Mouse (Mus musculus) cerebellum, postnatal 36 days (tissue): ENCODE measurements at regions not wholly inside any gene's neighbourhood (a gene's known extent, or its start where the extent isn't known, plus 50 kb on each side); places are given as distances from the start of the nearest gene placed in this dataset.

Experiments
- DNase-seq, 2 experiments: peaks; one replicate each; pipeline ENCODE4 v3.0.0; 2021 to 2022; ENCODE audit warnings: mixed read lengths in 2 of 2

DNA sequence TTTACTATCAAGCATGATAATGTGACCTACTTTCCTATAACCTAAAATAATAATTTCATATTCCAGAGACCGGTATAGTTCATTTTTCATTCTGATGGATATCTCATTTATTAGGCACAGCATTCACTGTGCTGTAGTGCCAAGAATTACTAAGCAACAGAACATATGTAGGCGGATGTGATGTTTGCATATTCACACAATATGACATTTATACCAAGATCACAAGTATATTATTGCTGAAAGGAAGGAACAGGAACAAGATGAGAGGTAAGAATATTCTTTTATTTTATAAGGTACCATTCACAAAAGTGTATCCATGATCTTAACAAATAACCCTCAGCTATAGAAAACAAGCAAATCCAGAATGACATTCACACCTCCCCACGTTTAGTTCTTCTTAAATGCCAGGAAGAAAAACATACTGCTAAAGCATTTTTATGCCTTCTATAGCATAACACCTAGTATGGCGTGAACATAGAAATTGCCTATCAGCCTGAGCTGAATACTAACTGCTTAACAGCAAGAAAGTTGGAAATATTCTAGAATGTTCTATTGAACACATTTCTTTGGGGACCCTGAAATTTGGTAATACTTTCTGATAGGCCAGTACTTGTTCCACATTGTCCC is 1062.8 kb upstream of the Acvr2a start:
- DNase-seq, result no peak

DNA sequence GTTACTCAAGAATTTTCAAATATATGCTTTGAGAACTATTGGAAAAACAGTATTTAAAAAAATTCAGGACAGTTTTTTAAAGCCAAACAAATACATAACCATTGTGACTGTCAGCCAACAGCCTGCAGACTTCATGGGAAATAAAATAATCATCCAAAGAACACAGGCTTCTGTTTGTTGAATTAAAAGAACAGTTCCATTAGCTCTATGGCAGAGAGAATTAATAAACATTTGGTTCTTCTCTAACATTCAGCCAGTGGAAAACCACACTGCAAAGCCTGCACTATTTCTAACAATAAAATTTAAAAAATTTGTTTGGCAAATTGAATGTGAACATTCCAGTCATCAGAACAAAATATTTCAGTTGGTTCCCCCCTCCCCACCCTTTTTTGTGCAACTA is 1058.2 kb upstream of the Acvr2a start:
- DNase-seq, result no peak

DNA sequence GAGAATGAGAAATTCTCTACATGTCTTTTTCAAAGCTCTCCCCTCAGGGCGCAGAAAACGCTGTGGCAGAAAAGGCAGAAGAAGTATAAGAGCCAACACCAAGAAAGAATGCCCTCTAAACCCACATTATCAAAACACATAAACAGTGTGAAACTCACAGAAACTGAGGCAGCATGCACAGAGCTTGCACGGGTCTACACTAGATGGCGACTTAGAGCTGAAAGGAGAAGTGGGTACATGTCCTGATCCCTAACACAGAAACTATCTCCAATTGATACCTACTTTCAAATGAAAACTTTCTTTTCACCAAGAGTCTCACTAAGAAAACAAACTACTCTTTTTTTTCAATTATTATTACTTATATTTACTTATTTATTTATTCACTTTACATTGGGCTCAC is 1057.7 kb upstream of the Acvr2a start:
- DNase-seq, result no peak

DNA sequence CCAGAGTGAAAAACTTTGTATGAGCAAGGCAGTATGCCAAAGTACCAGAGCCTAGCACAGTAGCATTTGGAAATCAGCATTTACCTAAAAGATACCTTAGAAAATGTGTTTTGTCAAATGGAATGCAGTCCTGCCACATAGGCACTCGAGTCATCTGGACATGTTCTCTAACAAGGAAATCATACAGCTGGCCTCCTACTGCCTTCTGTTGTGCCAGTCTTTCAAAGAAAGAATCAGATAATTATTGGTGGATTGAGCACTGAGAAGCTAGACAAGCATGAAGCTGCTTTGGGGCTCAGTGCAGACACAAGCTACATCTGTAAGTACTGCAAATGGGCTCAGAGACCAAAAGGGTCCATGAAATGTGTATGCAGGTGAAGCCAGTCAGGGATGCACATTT is 1038.1 kb upstream of the Acvr2a start:
- DNase-seq, result no peak

DNA sequence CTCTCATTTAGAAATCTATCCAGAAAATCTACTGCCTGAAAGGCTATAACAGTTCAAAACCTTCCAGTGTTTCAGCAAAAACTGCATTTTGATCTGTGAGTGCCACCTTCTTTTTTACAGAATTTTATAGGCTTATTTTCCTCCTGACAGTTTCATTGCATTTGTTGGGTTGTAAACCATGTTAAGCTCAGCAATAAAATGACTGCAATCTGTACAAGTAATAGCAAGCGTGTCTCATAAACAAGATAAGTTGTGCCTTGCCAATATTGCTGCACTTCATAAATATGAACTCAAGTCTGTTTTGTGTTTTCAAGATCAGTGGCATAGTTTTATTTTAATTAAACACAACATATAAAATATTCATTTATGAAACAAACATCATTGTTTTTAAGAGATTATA is 1036.9 kb upstream of the Acvr2a start:
- DNase-seq, result no peak

DNA sequence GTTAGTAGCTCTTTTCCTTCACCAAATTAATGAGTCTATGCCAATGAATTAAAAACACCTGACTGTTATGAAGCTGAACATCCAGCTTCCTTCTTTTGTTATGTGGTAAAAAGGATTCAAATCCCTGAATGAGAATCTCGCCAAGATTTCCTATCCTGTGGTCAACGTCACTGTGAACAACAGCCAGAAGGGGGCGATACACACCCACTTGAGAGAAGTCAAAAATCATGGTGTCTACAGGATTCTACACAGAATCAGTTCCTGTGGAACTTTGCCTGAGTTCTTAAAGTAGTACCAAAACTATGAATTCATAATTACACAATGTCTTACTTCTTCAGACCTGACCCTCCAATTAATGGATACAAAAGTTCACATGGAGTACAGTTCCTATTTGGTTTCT is 1028.1 kb upstream of the Acvr2a start:
- DNase-seq, result peak; percentile 30 to 37

DNA sequence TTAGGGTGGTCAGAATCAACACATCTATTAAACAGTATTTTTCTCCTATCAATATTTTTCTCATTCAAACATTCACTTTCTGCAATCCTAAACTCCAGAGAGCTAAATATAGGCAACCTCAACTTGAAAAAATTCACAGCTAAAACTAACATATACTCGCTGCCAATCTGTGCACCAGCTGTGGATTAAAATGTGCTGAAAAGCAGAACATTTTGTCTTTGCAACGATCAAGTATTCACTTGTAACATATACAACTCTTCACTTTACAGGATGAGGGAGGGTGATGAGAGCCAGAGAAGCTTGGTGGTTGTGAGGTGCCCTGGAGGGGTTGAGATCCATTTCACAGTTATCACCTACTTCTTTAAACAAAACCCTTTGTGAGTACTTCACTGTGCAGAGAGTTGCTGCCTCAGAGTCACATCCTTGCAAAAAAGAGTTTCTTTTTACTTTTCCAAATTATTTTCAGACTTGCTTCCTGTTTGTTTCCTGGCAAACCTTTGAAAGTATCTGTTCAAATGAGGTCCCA is 991.1 kb upstream of the Acvr2a start:
- no peak for DNase-seq

DNA sequence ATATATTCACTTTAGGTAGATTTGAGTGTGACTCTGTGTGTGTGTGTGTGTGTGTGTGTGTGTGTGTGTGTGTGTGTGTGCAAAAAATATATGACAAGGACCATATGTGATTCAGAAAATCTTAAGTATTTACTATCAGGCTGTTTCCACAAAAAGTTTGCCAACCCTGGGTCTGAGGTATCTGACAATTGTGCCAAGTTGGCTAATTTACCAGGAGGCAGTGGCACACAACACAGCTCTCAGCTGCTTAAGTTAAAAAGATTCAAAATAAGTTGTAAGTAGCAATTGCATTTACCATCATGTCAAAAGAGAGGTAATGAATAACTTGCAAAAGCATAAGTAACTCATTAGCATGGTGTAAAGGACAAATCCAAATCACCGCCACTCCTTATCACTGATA is 981.4 kb upstream of the Acvr2a start:
- DNase-seq, result no peak

DNA sequence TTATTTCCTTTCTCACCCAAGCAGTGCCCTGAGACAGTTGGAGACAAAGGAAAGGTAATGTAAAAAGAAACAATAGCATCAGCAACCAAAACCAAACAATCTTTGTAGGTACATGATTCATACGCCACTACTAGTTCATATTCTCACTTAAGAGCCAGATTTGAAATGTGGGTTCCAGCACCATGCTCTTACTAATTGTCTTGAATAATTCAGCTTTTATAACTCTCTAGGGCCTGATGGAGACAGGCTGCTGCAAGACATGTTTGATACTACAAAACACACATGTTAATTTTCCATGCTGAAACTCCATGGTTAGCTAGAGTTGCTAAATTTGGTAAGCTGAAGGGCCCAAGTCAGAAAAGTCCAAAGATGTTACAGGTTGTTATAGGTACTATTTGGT is 980.4 kb upstream of the Acvr2a start:
- no peak for DNase-seq

DNA sequence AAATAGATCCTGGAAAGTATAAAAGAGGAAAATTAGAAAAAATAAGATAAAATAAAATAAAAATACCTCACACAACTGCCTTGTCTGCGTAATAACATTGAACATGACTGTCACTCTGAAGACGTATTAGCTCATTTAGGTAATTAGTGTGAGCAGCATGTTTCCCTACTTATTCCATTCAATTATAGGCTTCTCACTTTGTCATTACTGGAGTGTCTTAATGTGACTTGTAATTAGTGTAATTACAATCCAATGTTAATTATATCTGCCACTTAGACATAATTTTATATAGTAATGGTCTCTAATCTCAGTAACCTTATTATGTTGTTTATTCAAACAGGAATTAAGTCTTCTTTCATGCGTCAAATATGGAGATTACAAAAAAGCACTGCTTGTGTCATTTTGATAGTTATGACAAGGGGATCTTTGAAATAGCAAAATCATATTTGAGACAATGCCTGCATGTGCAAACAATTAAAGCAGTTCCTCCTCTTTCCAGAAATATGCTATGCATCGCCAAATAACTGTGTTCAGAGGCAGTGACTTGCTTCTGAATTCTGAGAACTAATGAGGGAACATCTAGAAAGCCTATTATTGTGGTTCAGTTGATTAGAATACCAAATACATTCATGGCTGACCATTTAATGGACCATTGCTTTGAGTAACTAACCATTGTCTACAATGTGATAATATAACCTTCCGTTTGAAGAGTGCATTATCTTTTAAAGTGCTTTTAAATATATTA is 979.7 kb upstream of the Acvr2a start:
- DNase-seq, result no peak

DNA sequence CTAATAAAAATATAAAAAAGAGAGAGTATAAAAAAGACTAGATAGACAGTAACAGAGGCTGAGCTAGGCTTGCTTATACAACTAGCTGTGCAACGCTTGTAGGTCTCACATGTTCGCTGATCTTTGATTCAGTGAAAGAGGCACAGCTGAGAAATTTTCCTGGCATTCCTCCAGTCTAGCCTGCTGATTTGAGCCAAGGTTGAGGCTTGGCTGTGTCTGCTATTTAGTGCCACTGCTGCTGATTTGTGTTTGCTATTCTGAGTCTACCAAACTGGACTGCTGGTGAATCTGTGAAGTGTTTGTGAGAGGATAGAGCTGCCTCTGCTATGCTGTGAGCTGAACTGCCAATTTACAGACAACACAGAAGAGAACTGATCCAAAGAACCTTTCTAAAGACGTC is 956.7 kb upstream of the Acvr2a start:
- no peak for DNase-seq

DNA sequence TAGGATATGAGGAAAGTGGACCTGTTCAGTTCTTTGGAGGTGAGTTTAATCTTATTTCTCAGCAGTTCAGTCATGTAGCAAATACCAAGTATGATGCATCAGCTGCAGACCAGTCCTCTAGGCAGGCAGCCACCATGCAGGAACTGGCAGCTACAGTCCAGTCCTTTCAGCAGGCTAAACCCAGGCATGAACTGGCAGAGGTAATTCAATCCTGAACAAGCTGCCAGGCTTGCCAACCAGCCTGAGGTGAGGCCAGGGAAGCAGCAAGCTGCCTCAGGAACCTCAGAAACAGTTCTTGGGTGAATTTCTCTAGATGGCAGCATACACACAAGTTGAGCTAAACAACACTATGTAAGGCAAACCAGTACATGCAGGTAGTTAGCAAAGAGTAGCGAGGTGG is 951.5 kb upstream of the Acvr2a start:
- DNase-seq, result no peak

DNA sequence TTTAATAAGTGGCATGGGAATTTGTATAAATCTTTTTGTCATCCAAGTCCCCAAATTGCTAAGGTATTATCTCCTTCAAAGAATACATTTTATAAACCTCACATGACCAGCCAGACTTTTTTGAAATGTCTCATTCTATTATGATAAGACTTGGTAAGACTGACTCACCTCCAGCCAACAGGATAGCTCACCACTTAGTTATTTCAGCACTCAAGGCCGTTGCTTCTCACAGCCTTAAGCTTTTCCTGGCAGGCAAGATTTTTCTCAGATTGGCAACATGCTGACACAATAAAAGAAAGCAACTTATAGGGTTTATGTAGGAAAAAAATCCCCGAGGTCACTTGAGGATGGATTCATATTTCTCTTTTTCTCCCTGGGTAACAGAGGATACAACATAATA is 935.9 kb upstream of the Acvr2a start:
- no peak for DNase-seq

DNA sequence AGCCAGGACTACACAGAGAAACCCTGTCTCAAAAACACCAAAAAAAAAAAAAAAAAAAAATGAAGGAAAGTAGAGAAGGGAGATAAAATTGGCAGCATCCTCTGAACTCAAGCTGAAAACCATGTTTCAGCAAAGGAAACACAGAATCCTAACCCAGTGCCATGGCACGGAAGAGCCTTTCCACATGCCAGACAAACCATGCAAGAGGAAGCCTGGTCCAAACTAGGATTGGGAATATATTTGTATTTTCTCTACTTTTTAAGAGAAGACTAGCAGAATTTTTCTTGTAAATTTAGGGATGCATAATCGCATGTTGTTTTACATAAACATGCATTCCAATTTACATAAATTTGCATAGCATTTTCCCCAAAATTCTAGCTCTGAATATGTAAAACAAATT is 934.8 kb upstream of the Acvr2a start:
- no peak for DNase-seq

DNA sequence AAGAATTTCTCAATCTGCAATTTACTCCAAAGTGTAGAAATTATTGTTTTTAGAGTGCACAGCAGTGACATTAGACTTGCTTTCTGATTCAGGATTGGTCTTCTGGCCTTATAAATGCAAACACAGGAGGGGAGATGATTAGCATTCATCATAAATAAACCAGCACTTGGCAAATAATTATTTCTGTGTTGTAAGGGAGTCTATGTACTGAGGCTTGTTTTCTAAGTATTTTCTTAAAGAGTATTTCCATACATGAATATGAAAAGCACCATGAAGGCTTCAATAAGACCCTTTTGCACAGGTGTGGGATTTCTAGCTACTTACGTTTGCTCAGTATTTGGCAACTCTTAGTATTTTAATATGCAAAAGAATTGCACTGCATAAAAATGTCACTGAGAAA is 934.1 kb upstream of the Acvr2a start:
- DNase-seq, result no peak

DNA sequence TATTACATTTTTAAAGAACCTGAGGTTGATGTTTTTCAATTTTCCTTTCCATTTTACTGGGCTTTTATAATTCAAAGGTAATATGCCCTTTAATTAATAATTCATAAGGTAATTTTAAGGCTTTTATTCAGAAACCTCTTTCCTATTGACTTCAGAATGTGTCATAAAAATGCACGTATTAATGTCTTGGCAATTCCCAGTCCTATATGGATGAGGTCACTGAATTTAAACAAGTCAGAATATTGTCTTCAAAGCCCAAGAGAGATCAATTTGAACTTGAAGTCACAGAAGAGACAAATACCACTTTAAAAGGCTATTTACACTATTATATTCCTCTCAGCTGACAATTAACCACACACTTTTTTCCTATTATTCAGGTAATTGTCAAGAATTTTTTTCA is 925.7 kb upstream of the Acvr2a start:
- no peak for DNase-seq

DNA sequence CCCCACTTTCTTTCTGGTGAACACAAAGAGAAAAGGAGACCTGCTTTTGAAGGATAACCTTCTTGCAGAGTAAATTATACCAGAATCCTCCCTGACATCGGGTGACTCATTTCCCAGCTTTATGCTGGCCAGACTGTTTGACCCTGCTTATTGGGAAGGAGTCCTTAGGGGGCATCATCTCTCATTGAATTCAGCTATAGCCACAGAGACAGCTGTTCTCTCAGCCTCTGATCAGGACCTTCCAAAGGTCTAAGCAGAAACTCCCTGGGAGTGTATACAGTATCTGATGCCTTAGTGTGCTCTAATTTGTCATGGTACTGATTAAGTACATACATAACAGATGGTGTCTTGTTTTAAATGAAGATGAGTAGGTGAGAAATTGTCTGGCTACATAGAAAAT is 922.5 kb upstream of the Acvr2a start:
- DNase-seq, result no peak

DNA sequence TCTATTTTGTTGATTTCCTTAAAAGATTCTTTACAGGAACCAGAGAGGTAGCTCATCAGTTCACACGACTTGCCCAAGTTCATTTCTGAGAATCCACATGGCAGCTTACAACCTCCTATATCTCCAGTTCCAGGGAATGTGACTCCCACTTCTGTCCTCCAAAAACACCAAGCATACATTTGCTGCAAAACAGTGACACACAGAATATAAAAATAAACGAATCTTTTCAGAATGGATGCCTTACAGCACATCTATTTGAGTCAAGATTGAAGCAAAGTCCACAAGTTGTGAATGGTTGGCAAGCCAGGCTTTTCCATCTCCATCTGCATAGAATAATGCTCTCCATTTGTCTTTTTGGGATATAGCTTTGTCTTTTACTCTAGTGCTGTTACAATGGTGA is 921.0 kb upstream of the Acvr2a start:
- DNase-seq, result no peak

DNA sequence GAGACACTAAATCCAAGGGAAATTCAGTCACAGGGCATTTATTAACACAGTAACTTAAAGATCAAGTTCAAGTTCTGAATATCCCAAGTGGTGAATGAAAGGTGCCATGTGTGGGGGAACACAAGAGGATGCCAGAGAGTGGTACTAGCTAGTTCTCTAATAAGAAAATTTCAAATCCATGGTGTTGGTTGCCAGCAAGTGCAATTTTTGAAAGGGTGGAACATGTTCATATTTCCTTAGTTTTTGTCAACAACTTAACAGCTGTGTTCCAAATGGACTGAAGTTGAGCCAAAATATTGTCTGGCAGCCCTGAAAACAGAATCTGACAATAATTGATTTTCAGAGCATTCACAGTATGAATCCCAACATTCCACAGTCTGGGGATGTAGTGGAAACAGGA is 919.1 kb upstream of the Acvr2a start:
- no peak for DNase-seq

DNA sequence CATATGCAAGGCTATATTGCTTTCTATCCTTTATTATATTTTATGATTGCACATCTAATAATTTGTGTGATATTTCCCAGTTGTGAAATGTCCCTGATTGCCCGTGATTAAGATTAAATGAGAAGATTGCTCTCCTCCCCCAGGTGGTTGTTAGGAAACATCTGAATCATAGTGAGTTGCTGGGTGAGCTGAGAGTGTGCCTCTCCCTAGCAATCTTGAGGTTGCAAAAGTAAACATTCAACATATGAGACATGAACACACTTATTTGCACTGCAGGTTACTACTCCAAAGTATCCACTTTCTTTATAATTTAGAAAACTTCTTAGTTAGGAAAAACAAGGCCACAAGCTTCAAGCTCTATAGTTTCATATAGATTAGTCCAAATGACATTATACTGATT is 899.6 kb upstream of the Acvr2a start:
- no peak for DNase-seq

DNA sequence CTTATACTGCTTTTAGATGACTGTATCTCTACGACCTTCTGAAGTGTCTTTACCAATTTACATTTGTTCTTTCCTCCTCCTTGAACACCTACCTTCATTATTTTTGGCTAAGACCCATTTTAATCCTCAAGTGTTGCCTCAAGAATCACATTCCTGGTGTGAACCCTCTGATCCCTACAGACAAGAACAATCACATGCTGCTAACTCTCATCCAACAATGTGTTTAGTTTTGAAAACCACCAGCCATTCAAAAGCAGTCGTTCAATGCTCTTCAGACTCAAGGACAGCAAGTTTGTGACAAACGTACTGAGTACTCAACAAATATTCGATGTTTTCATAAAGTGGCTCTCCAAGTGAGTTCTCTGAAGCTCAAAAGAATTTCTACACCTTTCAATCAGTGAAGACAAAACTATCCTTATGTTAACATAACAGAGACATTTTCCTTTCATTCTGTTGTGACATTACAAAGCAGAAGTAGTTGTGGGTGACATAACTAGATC is 898.9 kb upstream of the Acvr2a start:
- DNase-seq, result no peak

DNA sequence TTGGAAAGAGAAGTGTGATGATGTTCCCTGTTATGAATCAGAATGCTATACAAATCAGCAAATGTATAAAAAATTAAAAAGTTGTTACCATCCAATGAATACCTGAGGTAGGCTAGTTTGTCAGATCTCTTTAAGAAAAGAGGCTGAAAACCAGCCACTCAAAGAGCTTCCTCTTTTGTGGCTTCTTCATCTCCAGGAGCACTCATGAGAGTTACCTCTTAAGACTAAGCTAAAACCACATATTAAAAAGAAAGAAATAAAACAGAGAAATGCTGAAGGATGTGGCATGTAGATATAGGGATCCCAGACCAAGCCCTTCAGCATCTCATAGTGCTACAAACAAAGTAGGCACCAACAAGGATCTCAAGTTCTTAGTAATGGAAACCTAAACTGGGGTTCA is 890.9 kb upstream of the Acvr2a start:
- no peak for DNase-seq

DNA sequence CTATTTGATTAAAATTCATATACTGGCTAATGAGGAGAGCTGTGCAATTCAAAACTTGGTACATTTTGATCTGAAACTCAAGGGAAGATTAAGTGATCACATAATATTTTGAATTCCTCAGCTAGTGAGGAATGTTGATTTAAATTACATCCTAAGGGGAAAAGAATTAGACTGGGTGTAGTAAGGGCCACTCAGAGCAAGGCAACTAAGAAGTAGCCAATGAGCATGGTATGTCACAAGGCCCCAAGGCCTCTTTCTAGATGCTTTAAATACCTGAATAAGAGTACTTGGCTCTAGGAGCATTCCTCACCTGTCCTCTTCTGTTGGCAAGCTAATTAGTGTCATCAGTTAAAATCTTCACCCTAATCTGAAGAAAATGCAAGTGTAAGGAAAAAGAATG is 887.3 kb upstream of the Acvr2a start:
- DNase-seq, result no peak

DNA sequence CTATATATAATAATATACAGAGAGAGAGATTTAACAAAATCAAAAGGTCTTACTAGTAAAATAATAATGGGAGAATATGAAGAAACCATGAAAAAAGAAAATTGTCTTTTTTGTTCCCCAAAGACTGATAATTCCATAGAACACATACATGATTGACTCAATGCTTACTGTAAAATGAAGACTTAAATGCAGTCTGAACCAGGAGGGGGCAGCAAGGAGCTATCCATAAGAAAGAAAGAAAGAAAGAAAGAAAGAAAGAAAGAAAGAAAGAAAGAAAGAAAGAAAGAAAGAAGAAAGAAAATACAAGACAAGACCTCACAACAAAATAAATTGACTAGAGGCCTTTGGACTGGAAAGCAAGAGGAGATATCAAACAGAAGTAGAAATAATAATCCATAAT is 868.8 kb upstream of the Acvr2a start:
- no peak for DNase-seq

DNA sequence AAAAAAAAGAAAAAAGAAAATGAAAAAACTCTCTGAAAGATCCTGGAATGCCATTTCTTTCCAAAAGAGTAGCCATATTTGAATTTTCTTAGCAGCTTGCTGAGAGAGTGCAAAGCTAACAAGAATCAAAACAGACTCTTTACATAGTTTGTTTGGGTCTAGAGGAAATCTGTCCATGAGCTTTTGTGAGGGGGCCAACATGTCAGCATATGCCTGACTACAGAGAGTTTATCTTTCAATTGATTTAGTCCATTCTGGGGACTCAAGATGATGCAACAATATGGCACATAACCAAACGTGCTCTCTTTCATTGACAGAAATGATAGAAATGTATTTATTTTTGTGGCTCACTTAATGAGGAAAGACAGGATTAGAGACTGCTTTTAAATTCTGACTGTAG is 822.8 kb upstream of the Acvr2a start:
- no peak for DNase-seq
